Mouse (Mus musculus): ENCODE data around the gene Etnk1.

DNA sequence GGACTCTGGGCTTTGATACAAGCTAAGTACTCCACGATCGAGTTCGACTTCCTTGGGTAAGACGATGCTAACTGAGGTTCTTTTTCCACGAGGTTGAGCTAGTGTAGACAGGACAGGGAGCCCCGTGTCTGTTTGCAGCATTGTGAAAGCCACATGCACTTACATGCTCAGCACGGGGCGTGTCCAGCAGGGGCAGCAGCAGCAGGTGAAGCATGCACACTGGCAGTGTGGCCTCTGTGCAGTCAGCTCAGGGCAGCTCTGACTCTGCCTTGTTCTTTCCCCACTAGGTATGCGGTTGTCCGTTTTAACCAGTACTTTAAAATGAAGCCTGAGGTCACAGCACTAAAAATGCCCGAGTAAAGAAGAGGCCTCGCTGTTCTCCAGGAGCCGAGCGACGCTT lies 36.1 kb downstream of the Etnk1 start:
- TF ChIP-seq POLR2A (IDR thresholded peaks at IDR 0.05; ENCODE audit: control insufficient read depth, extremely low read depth, insufficient read depth, low read length, poor library complexity) (no peak), CTCF (IDR thresholded peaks at IDR 0.05; ENCODE audit: borderline replicate concordance, control insufficient read depth, extremely low read depth, insufficient read depth, low read length, poor library complexity) (no peak)
